Mouse (Mus musculus) CH12.LX (cell line): ENCODE results near the gene Lyzl6.

Source experiments
- CTCF ChIP-seq, 2 experiments: IDR thresholded peaks in 1 of 2; conservative IDR thresholded peaks in 1 of 2; 2 replicates each; pipeline ENCODE4 v1.5.1; 2011 to 2012; ENCODE audit warnings: low read depth in 2 of 2, low read length in 2 of 2, improper control_type of control experiment in 1 of 2, inconsistent platforms in 1 of 2, mild to moderate bottlenecking in 1 of 2, moderate library complexity in 1 of 2
- EP300 ChIP-seq: IDR thresholded peaks from 2 replicates; pipeline ENCODE4 v1.6.1; 2011; ENCODE audit warnings: low read length, improper control_type of control experiment
- HCFC1 ChIP-seq: IDR thresholded peaks from 2 replicates; pipeline ENCODE4 v1.6.1; 2012; ENCODE audit warnings: low read depth, mild to moderate bottlenecking, inconsistent platforms, low read length, improper control_type of control experiment
- KAT2A ChIP-seq: IDR thresholded peaks from 2 replicates; pipeline ENCODE4 v1.6.1; 2012; ENCODE audit warnings: low read length, improper control_type of control experiment, inconsistent platforms; ENCODE audit not compliant: insufficient replicate concordance
- MAX ChIP-seq: IDR thresholded peaks from 2 replicates; pipeline ENCODE4 v1.6.1; 2011; ENCODE audit warnings: low read length, improper control_type of control experiment
- POLR2A ChIP-seq: IDR thresholded peaks from 2 replicates; pipeline ENCODE4 v1.6.1; 2011; ENCODE audit warnings: low read depth, mild to moderate bottlenecking, improper control_type of control experiment, low read length
- SIN3A ChIP-seq: IDR thresholded peaks from 2 replicates; pipeline ENCODE4 v1.6.1; 2012; ENCODE audit warnings: low read length, improper control_type of control experiment, inconsistent platforms
- TCF12 ChIP-seq: IDR thresholded peaks from 2 replicates; pipeline ENCODE4 v1.6.1; 2014; ENCODE audit warnings: low read depth, mild to moderate bottlenecking, inconsistent platforms, low read length, improper control_type of control experiment
- ZC3H11A ChIP-seq: IDR thresholded peaks from 2 replicates; pipeline ENCODE4 v1.6.1; 2012; ENCODE audit warnings: low read depth, mild to moderate bottlenecking, inconsistent platforms, low read length, improper control_type of control experiment
- ZKSCAN1 ChIP-seq: IDR thresholded peaks from 2 replicates; pipeline ENCODE4 v1.6.1; 2012; ENCODE audit warnings: low read depth, inconsistent platforms, low read length, improper control_type of control experiment, borderline replicate concordance
- ZNF384 ChIP-seq: IDR thresholded peaks from 2 replicates; pipeline ENCODE4 v1.6.1; 2012; ENCODE audit warnings: low read depth, low read length, improper control_type of control experiment, inconsistent platforms

DNA sequence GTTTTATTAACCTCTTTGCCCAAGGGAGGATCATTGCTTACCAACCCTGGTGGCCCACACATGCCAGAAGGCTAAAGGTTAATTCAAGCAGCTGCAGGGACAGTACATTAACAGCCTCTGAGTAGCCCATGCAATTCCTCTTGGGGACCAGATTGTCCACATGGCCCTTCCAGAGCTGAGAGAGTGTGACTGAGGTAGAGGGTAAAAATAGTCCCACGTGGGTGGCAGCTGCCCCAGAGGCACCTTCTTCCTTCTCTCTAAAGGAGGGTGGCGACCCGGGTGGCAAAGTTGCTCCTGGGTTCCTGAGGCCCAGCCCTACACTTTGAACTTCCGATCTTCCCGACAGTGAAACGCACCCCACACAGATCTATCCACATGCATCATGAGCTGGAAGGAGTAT is 7.6 kb upstream of the Lyzl6 start:
- TF ChIP-seq POLR2A: no peak
- no peak for TF ChIP-seq CTCF (conservative IDR thresholded peaks at IDR 0.05 in 1 of 2, IDR thresholded peaks at IDR 0.05 in 1 of 2; ENCODE audit: low read depth in 2 of 2, low read length in 2 of 2)
- no peak for TF ChIP-seq ZC3H11A
- no peak for TF ChIP-seq TCF12
- TF ChIP-seq KAT2A: no peak
- no peak for TF ChIP-seq ZKSCAN1
- TF ChIP-seq MAX: no peak
- TF ChIP-seq ZNF384: no peak
- TF ChIP-seq SIN3A: no peak
- no peak for TF ChIP-seq EP300
- TF ChIP-seq HCFC1: no peak
